Mouse (Mus musculus) A20 (cell line): ENCODE results near the gene Plce1.
A peak's percentile ranks its signal among the peaks of the same experiment; 100 is the strongest.

Experiments
- DNase-seq: peaks from one replicate; pipeline ENCODE4 v3.0.0-alpha.2; 2011; ENCODE audit warnings: low read depth, low spot score

Gene Plce1

GRCm38 (mm10) chr19:38639050-38639449, 158.1 kb downstream of the Plce1 start:
- no peak for DNase-seq

- DNase-seq, result no peak
Observed at GRCm38 (mm10) chr19:38639805-38640204, 158.9 kb downstream of the Plce1 start.

- peak; percentile 40 for DNase-seq
Observed at GRCm38 (mm10) chr19:38642515-38642914, 161.6 kb downstream of the Plce1 start.

GRCm38 (mm10) chr19:38644871-38645595, 164.1 kb downstream of the Plce1 start:
- no peak for DNase-seq

GRCm38 (mm10) chr19:38657980-38658379, 177.1 kb downstream of the Plce1 start:
- no peak for DNase-seq

GRCm38 (mm10) chr19:38665398-38665797, 184.5 kb downstream of the Plce1 start:
- DNase-seq, result no peak

- DNase-seq, result no peak
Observed at GRCm38 (mm10) chr19:38672015-38672600, 191.2 kb downstream of the Plce1 start.

- no peak for DNase-seq
Observed at GRCm38 (mm10) chr19:38673936-38674335, 193.0 kb downstream of the Plce1 start.

GRCm38 (mm10) chr19:38678655-38679054, 197.7 kb downstream of the Plce1 start:
- no peak for DNase-seq

- DNase-seq, result no peak
Observed at GRCm38 (mm10) chr19:38679520-38679919, 198.6 kb downstream of the Plce1 start.

- peak; percentile 4 for DNase-seq
Observed at GRCm38 (mm10) chr19:38687326-38687725, 206.4 kb downstream of the Plce1 start.

- DNase-seq, result no peak
Observed at GRCm38 (mm10) chr19:38688741-38689507, 208.0 kb downstream of the Plce1 start.

- DNase-seq, result no peak
Observed at GRCm38 (mm10) chr19:38690276-38690675, 209.4 kb downstream of the Plce1 start.

GRCm38 (mm10) chr19:38691533-38691932, 210.6 kb downstream of the Plce1 start:
- DNase-seq, result no peak

- DNase-seq, result no peak
Observed at GRCm38 (mm10) chr19:38693331-38693730, 212.4 kb downstream of the Plce1 start.

GRCm38 (mm10) chr19:38693769-38694168, 212.9 kb downstream of the Plce1 start:
- no peak for DNase-seq

GRCm38 (mm10) chr19:38701776-38702175, 220.9 kb downstream of the Plce1 start:
- DNase-seq, result no peak

- DNase-seq, result no peak
Observed at GRCm38 (mm10) chr19:38704742-38705141, 223.8 kb downstream of the Plce1 start.

- DNase-seq, result no peak
Observed at GRCm38 (mm10) chr19:38705244-38705643, 224.3 kb downstream of the Plce1 start.

GRCm38 (mm10) chr19:38706449-38706848, 225.5 kb downstream of the Plce1 start:
- DNase-seq, result no peak

- peak; percentile 11 for DNase-seq
Observed at GRCm38 (mm10) chr19:38709376-38709775, 228.5 kb downstream of the Plce1 start.

GRCm38 (mm10) chr19:38721808-38722207, 240.9 kb downstream of the Plce1 start:
- DNase-seq, result no peak

GRCm38 (mm10) chr19:38722982-38723381, 242.1 kb downstream of the Plce1 start:
- DNase-seq, result no peak
